Comparison of ENCODE assay signal across 13 mouse cellular contexts in the genomic region with DNA sequence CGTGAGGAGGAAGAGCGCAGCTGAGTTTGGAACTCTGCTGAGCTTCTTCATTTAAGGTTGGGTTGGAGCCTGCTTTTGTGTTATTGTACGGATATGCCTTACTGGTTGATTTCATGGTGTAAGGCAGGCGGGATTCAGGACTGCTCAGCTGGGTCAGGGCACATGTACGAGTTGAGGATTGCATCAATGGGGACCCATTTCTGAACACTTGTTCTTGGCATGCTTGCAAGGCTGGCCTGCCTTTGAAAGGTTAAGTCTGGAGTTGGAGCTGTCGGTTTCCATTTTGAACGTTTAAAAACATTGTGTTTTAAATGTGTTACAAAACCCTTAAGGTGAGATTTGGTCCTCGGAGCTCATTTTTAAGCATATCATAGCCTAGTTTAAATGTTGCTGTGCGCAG. TPM values are rescaled to one million over a fixed set of nuclear protein-coding genes. Genes with fewer than 3 reads are reported as not detected.
DNase-seq lines count a peak whose midpoint lies in the region; ATAC-seq lines count a peak whose summit lies in the region.
"Had no signal": no experiment of that assay in that cellular context is flagged by ENCODE, and none has a peak within 500 bp of the region (broad histone marks: within the 10 kb centered on the region; RNA-seq: fewer than 3 reads in every experiment).

No protein-coding gene starts in this region.

- H3K27ac ChIP-seq in hindbrain, embryonic 10.5 days, result peak overlapping the region; percentile 76
- no peak overlapping the region for H3K27ac ChIP-seq in hindbrain, embryonic 16.5 days (ENCODE audit: low read depth, low read length)
- peak overlapping the region; percentile 1; the same call in 1 of the 2 replicates for H3K27ac ChIP-seq in embryonic facial prominence, embryonic 15.5 days (replicated peaks)
- H3K27ac ChIP-seq in hindbrain, embryonic 13.5 days, result peak overlapping the region; percentile 91
- peak overlapping the region; percentile 91 for H3K27ac ChIP-seq in midbrain, embryonic 13.5 days
- H3K27ac ChIP-seq: macrophage had no signal

- H3K4me1 ChIP-seq in hindbrain, embryonic 10.5 days (replicated peaks), result peaks cover 69% of the 10 kb centered on the region
- H3K4me1 ChIP-seq in hindbrain, embryonic 16.5 days (ENCODE audit: control insufficient read depth, insufficient read depth, low read depth, low read length), result peaks cover 30% of the 10 kb centered on the region
- H3K4me1 ChIP-seq in embryonic facial prominence, embryonic 15.5 days, result peaks cover 41% of the 10 kb centered on the region
- H3K4me1 ChIP-seq in hindbrain, embryonic 13.5 days (replicated peaks), result peaks cover 57% of the 10 kb centered on the region
- H3K4me1 ChIP-seq in midbrain, embryonic 13.5 days (replicated peaks), result peaks cover 58% of the 10 kb centered on the region

- H3K36me3 ChIP-seq in hindbrain, embryonic 10.5 days, result peaks cover 15% of the 10 kb centered on the region
- H3K36me3 ChIP-seq in hindbrain, embryonic 16.5 days (ENCODE audit: control insufficient read depth, insufficient read depth, low read length), result no peaks in the 10 kb centered on the region
- H3K36me3 ChIP-seq in embryonic facial prominence, embryonic 15.5 days, result peaks cover 5% of the 10 kb centered on the region
- no peaks in the 10 kb centered on the region for H3K36me3 ChIP-seq in hindbrain, embryonic 13.5 days
- 0 out of 2 replicates have a peak, but pooled peaks cover 5% of the 10 kb centered on the region for H3K36me3 ChIP-seq in midbrain, embryonic 13.5 days

- no peak overlapping the region for H3K9ac ChIP-seq in hindbrain, embryonic 16.5 days (ENCODE audit: low read depth, low read length)
- H3K9ac ChIP-seq in embryonic facial prominence, embryonic 15.5 days, result no peak overlapping the region
- no peak overlapping the region for H3K9ac ChIP-seq in hindbrain, embryonic 13.5 days
- H3K9ac ChIP-seq in midbrain, embryonic 13.5 days (replicated peaks), result no peak overlapping the region

- no peaks in the 10 kb centered on the region for H3K27me3 ChIP-seq in hindbrain, embryonic 10.5 days (ENCODE audit: insufficient read depth, poor library complexity, severe bottlenecking)
- no peaks in the 10 kb centered on the region for H3K27me3 ChIP-seq in hindbrain, embryonic 16.5 days (replicated peaks; ENCODE audit: control insufficient read depth, insufficient read depth, low read length)
- H3K27me3 ChIP-seq in embryonic facial prominence, embryonic 15.5 days, result no peaks in the 10 kb centered on the region
- no peaks in the 10 kb centered on the region for H3K27me3 ChIP-seq in hindbrain, embryonic 13.5 days
- no peaks in the 10 kb centered on the region for H3K27me3 ChIP-seq in midbrain, embryonic 13.5 days

- ATAC-seq in hindbrain, embryonic 16.5 days, result no peak
- ATAC-seq in embryonic facial prominence, embryonic 15.5 days (ENCODE audit: insufficient number of reproducible peaks, low FRiP score, low TSS enrichment, low read depth), result no peak
- no peak for ATAC-seq in hindbrain, embryonic 13.5 days (ENCODE audit: low FRiP score)
- no peak for ATAC-seq in midbrain, embryonic 13.5 days
- no peak for ATAC-seq in megakaryocyte, adult 5-6 weeks (ENCODE audit: poor library complexity, severe bottlenecking)

- H3K4me3 ChIP-seq in hindbrain, embryonic 10.5 days, result no peak overlapping the region
- no peak overlapping the region for H3K4me3 ChIP-seq in hindbrain, embryonic 16.5 days (ENCODE audit: low read length)
- no peak overlapping the region for H3K4me3 ChIP-seq in embryonic facial prominence, embryonic 15.5 days (replicated peaks)
- H3K4me3 ChIP-seq in hindbrain, embryonic 13.5 days, result no peak overlapping the region
- H3K4me3 ChIP-seq in midbrain, embryonic 13.5 days (replicated peaks), result no peak overlapping the region
- H3K4me3 ChIP-seq: left cerebral cortex, adult 2 months had no signal

- H3K4me2 ChIP-seq in hindbrain, embryonic 16.5 days (ENCODE audit: low read length), result no peak overlapping the region
- H3K4me2 ChIP-seq in embryonic facial prominence, embryonic 15.5 days (replicated peaks), result no peak overlapping the region
- no peak overlapping the region for H3K4me2 ChIP-seq in hindbrain, embryonic 13.5 days
- no peak overlapping the region for H3K4me2 ChIP-seq in midbrain, embryonic 13.5 days (replicated peaks)

- 79% methylated on average over 9 of the region's 9 CpGs for WGBS in hindbrain, embryonic 10.5 days
- WGBS in hindbrain, embryonic 16.5 days, result 64% methylated on average over 9 of the region's 9 CpGs
- WGBS in embryonic facial prominence, embryonic 15.5 days, result 64% methylated on average over 9 of the region's 9 CpGs
- WGBS in hindbrain, embryonic 13.5 days, result 76% methylated on average over 9 of the region's 9 CpGs
- WGBS in midbrain, embryonic 13.5 days, result 76% methylated on average over 9 of the region's 9 CpGs

- H3K9me3 ChIP-seq in hindbrain, embryonic 10.5 days, result no peaks in the 10 kb centered on the region
- no peaks in the 10 kb centered on the region for H3K9me3 ChIP-seq in hindbrain, embryonic 16.5 days (ENCODE audit: control insufficient read depth, low read length)
- no peaks in the 10 kb centered on the region for H3K9me3 ChIP-seq in embryonic facial prominence, embryonic 15.5 days (replicated peaks)
- no peaks in the 10 kb centered on the region for H3K9me3 ChIP-seq in hindbrain, embryonic 13.5 days
- no peaks in the 10 kb centered on the region for H3K9me3 ChIP-seq in midbrain, embryonic 13.5 days

- DNase-seq in hindbrain, embryonic 10.5 days (ENCODE audit: low spot score), result no peak
- no peak for DNase-seq in cerebellum, postnatal 14 days
- no peak for DNase-seq in layer of hippocampus, adult 18-20 months (ENCODE audit: low spot score in 2 of 2)
- DNase-seq: embryo, embryonic 11 days; kidney, adult 8-10 months; thymus, postnatal 36 days had no signal

RNA-seq across cellular contexts. Expression of a gene that starts 15.7 kb away (rescaled TPM):
- 89.1 and 103 TPM in 2 replicates for polyA plus RNA-seq in hindbrain, embryonic 10.5 days (2016; fragmentation: Nextera tagmentation; extraction: Ambion mirVana)
- polyA plus RNA-seq in hindbrain, embryonic 16.5 days (2015; fragmentation: Nextera tagmentation; extraction: Ambion mirVana), result 151 and 169 TPM in 2 replicates
- polyA plus RNA-seq in embryonic facial prominence, embryonic 15.5 days (2015; fragmentation: Nextera tagmentation; extraction: Ambion mirVana), result 96.4 and 111 TPM in 2 replicates
- 126 and 131 TPM in 2 replicates for polyA plus RNA-seq in hindbrain, embryonic 13.5 days (2015; fragmentation: Nextera tagmentation; extraction: Ambion mirVana)
- 128 and 131 TPM in 2 replicates for polyA plus RNA-seq in midbrain, embryonic 13.5 days (2015; fragmentation: Nextera tagmentation; extraction: Ambion mirVana)
- 28.9 and 33.6 TPM in 2 replicates for total RNA-seq in megakaryocyte, adult 5-6 weeks (2015)
- total RNA-seq in megakaryocyte, adult 5-6 weeks (2017), result 13.8 and 14.0 TPM in 2 replicates
- 100 to 1,000 TPM; 149 to 152 TPM for total RNA-seq in layer of hippocampus, adult 18-20 months (2021)

RNA-seq across cellular contexts. Expression of a gene that starts 16.0 kb away (rescaled TPM):
- 8.9 and 12.9 TPM in 2 replicates for polyA plus RNA-seq in hindbrain, embryonic 10.5 days (2016; fragmentation: Nextera tagmentation; extraction: Ambion mirVana)
- 10.0 and 10.6 TPM in 2 replicates for polyA plus RNA-seq in hindbrain, embryonic 16.5 days (2015; fragmentation: Nextera tagmentation; extraction: Ambion mirVana)
- polyA plus RNA-seq in embryonic facial prominence, embryonic 15.5 days (2015; fragmentation: Nextera tagmentation; extraction: Ambion mirVana), result 14.8 and 15.0 TPM in 2 replicates
- 10.3 and 10.6 TPM in 2 replicates for polyA plus RNA-seq in hindbrain, embryonic 13.5 days (2015; fragmentation: Nextera tagmentation; extraction: Ambion mirVana)
- polyA plus RNA-seq in midbrain, embryonic 13.5 days (2015; fragmentation: Nextera tagmentation; extraction: Ambion mirVana), result 14.0 TPM in 2 replicates
- total RNA-seq in megakaryocyte, adult 5-6 weeks (2015), result 3.5 and 7.1 TPM in 2 replicates
- 3.9 TPM in 2 replicates for total RNA-seq in megakaryocyte, adult 5-6 weeks (2017)
- total RNA-seq in layer of hippocampus, adult 18-20 months (2021), result 10 to 100 TPM; 23.9 to 26.6 TPM
